Mouse (Mus musculus) liver, adult 2 months (tissue): Measurements from ENCODE around the gene Rrn3. TPM values are rescaled to one million over a fixed set of nuclear protein-coding genes. Genes with fewer than 3 reads are reported as not detected.
A peak's percentile ranks its signal among the peaks of the same experiment; 100 is the strongest.
"Not testable (repeated sequence)": the region's sequence is repeated elsewhere in the genome, so short reads cannot be mapped to it uniquely, and the experiment has no call there.

ENCODE experiments used
- DNase-seq: peaks from one replicate; pipeline ENCODE4 v3.0.0-alpha.2; 2011; ENCODE audit warnings: low read depth, low spot score; ENCODE audit errors: extremely low read depth
- H3K27ac ChIP-seq: fragments of 200-500 bp; replicated peaks from 2 replicates; pipeline ENCODE4 v1.5.1; 2012; ENCODE audit warnings: low read depth, mild to moderate bottlenecking, control low read depth, inconsistent platforms, low read length; ENCODE audit not compliant: insufficient read depth
- H3K27me3 ChIP-seq: fragments of 200-500 bp; 2 replicates; pipeline ENCODE4 v1.6.1; 2012; ENCODE audit warnings: mild to moderate bottlenecking, moderate library complexity, low read length, inconsistent platforms; ENCODE audit not compliant: control insufficient read depth, insufficient read depth
- H3K36me3 ChIP-seq: fragments of 200-500 bp; 2 replicates; pipeline ENCODE4 v1.6.1; 2012; ENCODE audit warnings: low read length, inconsistent platforms; ENCODE audit not compliant: control insufficient read depth, insufficient read depth
- H3K4me1 ChIP-seq: fragments of 200-500 bp; 2 replicates; pipeline ENCODE4 v1.6.1; 2011; ENCODE audit warnings: low read length; ENCODE audit not compliant: control insufficient read depth, insufficient read depth
- H3K4me3 ChIP-seq: fragments of 200-500 bp; 2 replicates; pipeline ENCODE4 v1.5.1; 2011; ENCODE audit warnings: low read depth, mild to moderate bottlenecking, control low read depth, low read length, moderate library complexity; ENCODE audit not compliant: insufficient read depth
- H3K79me2 ChIP-seq: fragments of 200-500 bp; 2 replicates; pipeline ENCODE4 v1.6.1; 2012; ENCODE audit warnings: inconsistent platforms, mild to moderate bottlenecking, low read length, moderate library complexity; ENCODE audit not compliant: control insufficient read depth, insufficient read depth
- H3K9ac ChIP-seq: fragments of 200-500 bp; 2 replicates; pipeline ENCODE4 v1.6.1; 2012; ENCODE audit warnings: low read depth, mild to moderate bottlenecking, control low read depth, inconsistent platforms, low read length
- CTCF ChIP-seq: fragments of 200-500 bp; IDR thresholded peaks from 2 replicates; pipeline ENCODE4 v1.5.1; 2011; ENCODE audit warnings: low read depth, low read length, control low read depth
- POLR2A ChIP-seq: fragments of 200-500 bp; IDR thresholded peaks from 2 replicates; pipeline ENCODE4 v1.6.1; 2011; ENCODE audit warnings: low read length, control low read depth; ENCODE audit not compliant: insufficient read depth; ENCODE audit errors: extremely low read depth
- WGBS: fragments of 180-500 bp; shearing (Covaris S2); methylation state at CpG from one replicate; pipeline ENCODE4 v1.1.7; 2018; 5-methylcytosine and 5-hydroxymethylcytosine counted together
- polyA plus RNA-seq: library from polyadenylated mRNA; depleted of rRNA; stranded (reverse); fragments of >200 nt; gene quantifications from 2 replicates; pipeline ENCODE4 v1.2.3, GENCODE M21; 2012; rRNA removed
- total RNA-seq: library from RNA; depleted of rRNA; stranded (reverse); fragments of >200 nt; gene quantifications from 2 replicates; pipeline ENCODE4 v1.2.3, GENCODE M21; 2014; rRNA removed

Rrn3 gene
- total RNA-seq = 12.1 and 13.2 TPM in 2 replicates
- polyA plus RNA-seq = 4.8 and 10.4 TPM in 2 replicates

- DNase-seq = peak; percentile 86
- Histone ChIP-seq H3K36me3 (peaks cover 19% of the 10 kb centered on the region), H3K4me1 (peaks cover 12% of the 10 kb centered on the region), H3K4me3 (peak within 1 kb of the TSS; percentile 93), H3K9ac (peak within 1 kb of the TSS; percentile 98), H3K27me3 (no peaks in the 10 kb centered on the region), H3K27ac (peak within 1 kb of the TSS; percentile 89), H3K79me2 (peaks cover 8% of the 10 kb centered on the region; the same call in 1 of the 2 replicates)
- WGBS = under 1% methylated on average over 57 of the region's 57 CpGs
- TF ChIP-seq POLR2A = peak; percentile 93
- no peak for TF ChIP-seq CTCF
Measured at GRCm38 (mm10) chr16:13780353-13781036, at the start of gene Rrn3. Gene Rrn3 (plus strand): TSS chr16:13780708.

GRCm38 (mm10) chr16:13732786-13733185 lies 47.7 kb upstream of the Rrn3 start:
- Histone ChIP-seq H3K4me1 (peaks cover 3% of the 10 kb centered on the region; the same call in 1 of the 2 replicates), H3K4me3 (no peak overlapping the region), H3K27me3 (no peaks in the 10 kb centered on the region), H3K79me2 (no peaks in the 10 kb centered on the region), H3K9ac (no peak overlapping the region), H3K27ac (no peak overlapping the region), H3K36me3 (no peaks in the 10 kb centered on the region)
- WGBS = 67% methylated on average over 3 of the region's 3 CpGs
- no peak for DNase-seq
- no peak for TF ChIP-seq POLR2A
- no peak for TF ChIP-seq CTCF

- Histone ChIP-seq H3K4me3 (no peak overlapping the region), H3K27me3 (no peaks in the 10 kb centered on the region), H3K9ac (no peak overlapping the region), H3K27ac (no peak overlapping the region), H3K4me1 (peaks cover 3% of the 10 kb centered on the region; the same call in 1 of the 2 replicates), H3K79me2 (no peaks in the 10 kb centered on the region), H3K36me3 (no peaks in the 10 kb centered on the region)
- TF ChIP-seq POLR2A (no peak), CTCF (peak; percentile 91)
- WGBS = 22% methylated on average over 9 of the region's 9 CpGs
- DNase-seq = peak; percentile 39
Measured at GRCm38 (mm10) chr16:13733518-13734137, 46.9 kb upstream of the Rrn3 start.

GRCm38 (mm10) chr16:13735977-13736376 lies 44.5 kb upstream of the Rrn3 start:
- WGBS = 83% methylated on average over 8 of the region's 8 CpGs

GRCm38 (mm10) chr16:13739044-13739443 lies 41.5 kb upstream of the Rrn3 start:
- H3K36me3 ChIP-seq, H3K4me1 ChIP-seq, H3K4me3 ChIP-seq, DNase-seq, H3K27me3 ChIP-seq, H3K79me2 ChIP-seq, H3K27ac ChIP-seq, H3K9ac ChIP-seq: not testable (repeated sequence)
- WGBS = 71% methylated on average over 4 of the region's 4 CpGs

More at GRCm38 (mm10) chr16:13735977-13736376, 44.5 kb upstream of the Rrn3 start:
- H3K36me3 ChIP-seq = no peaks in the 10 kb centered on the region
- H3K27ac ChIP-seq = no peak overlapping the region
- H3K4me1 ChIP-seq = 0 out of 2 replicates have a peak, but pooled peaks cover under 1% of the 10 kb centered on the region
- H3K9ac ChIP-seq = no peak overlapping the region
- DNase-seq = no peak
- H3K79me2 ChIP-seq = no peaks in the 10 kb centered on the region
- TF ChIP-seq CTCF (no peak), POLR2A (no peak)
- H3K27me3 ChIP-seq = no peaks in the 10 kb centered on the region
- H3K4me3 ChIP-seq = no peak overlapping the region

- H3K36me3 ChIP-seq = no peaks in the 10 kb centered on the region
- H3K27ac ChIP-seq = no peak overlapping the region
- 75% methylated on average over 2 of the region's 2 CpGs for WGBS
- H3K4me1 ChIP-seq = no peaks in the 10 kb centered on the region
- H3K79me2 ChIP-seq = no peaks in the 10 kb centered on the region
- no peak overlapping the region for H3K4me3 ChIP-seq
- no peaks in the 10 kb centered on the region for H3K27me3 ChIP-seq
- TF ChIP-seq CTCF (no peak), POLR2A (no peak)
- no peak for DNase-seq
- no peak overlapping the region for H3K9ac ChIP-seq
Measured at GRCm38 (mm10) chr16:13740844-13741243, 39.7 kb upstream of the Rrn3 start.
